Mouse (Mus musculus) macrophage (primary cell): Measurements from ENCODE around the gene Nat8f2. TPM values are rescaled to one million over a fixed set of nuclear protein-coding genes. Genes with fewer than 3 reads are reported as not detected.

Source experiments
- H3K27ac ChIP-seq: fragments of 350-480 bp; formaldehyde crosslinking; 2 replicates; pipeline ENCODE4 v1.9.0; 2021
- H3K36me3 ChIP-seq: fragments of 350-480 bp; formaldehyde crosslinking; 2 replicates; pipeline ENCODE4 v1.9.0; 2021; ENCODE audit errors: inconsistent target
- H3K4me3 ChIP-seq: fragments of 350-480 bp; formaldehyde crosslinking; 2 replicates; pipeline ENCODE4 v1.9.0; 2021; ENCODE audit errors: inconsistent target
- H3K79me2 ChIP-seq: fragments of 350-480 bp; formaldehyde crosslinking; 2 replicates; pipeline ENCODE4 v1.9.0; 2021; ENCODE audit errors: inconsistent target
- WGBS: methylation state at CpG from one replicate; pipeline ENCODE4 v1.1.7; 2026; ENCODE audit warnings: inconsistent platforms; ENCODE audit not compliant: missing documents; 5-methylcytosine and 5-hydroxymethylcytosine counted together
- polyA plus RNA-seq: library from polyadenylated mRNA; stranded (reverse); fragments of 250-400 nt; gene quantifications from 3 replicates; pipeline ENCODE4 v1.2.4, GENCODE M21; 2018; ENCODE audit warnings: inconsistent platforms

Nat8f2 gene
- polyA plus RNA-seq, 1 experiment from 2014 or later = not detected

- Histone ChIP-seq H3K4me3 (no peak within 1 kb of the TSS), H3K36me3 (no peaks in the 10 kb centered on the region), H3K27ac (no peak within 1 kb of the TSS), H3K79me2 (no peaks in the 10 kb centered on the region)
- WGBS = 94% methylated on average over 4 of the region's 5 CpGs
Observed at GRCm38 (mm10) chr6:85820837-85821236, 48.1 kb downstream of the Nat8f2 start, which contains the start of the genes Nat8f6 and Nat8f5. Gene Nat8f6 (minus strand): TSS chr6:85820954. Gene Nat8f5 (minus strand): TSS chr6:85820972.

- no peaks in the 10 kb centered on the region for H3K36me3 ChIP-seq
- WGBS = 82% methylated on average over 1 of the region's 1 CpGs
- H3K79me2 ChIP-seq = no peaks in the 10 kb centered on the region
- H3K27ac ChIP-seq = no peak overlapping the region
- no peak overlapping the region for H3K4me3 ChIP-seq
Observed at GRCm38 (mm10) chr6:85818338-85818737, 50.6 kb downstream of the Nat8f2 start.

Other genes starting within 250 kb of the Nat8f2 start
- gene Nat8f7, start 156.0 kb downstream of the Nat8f2 start, polyA plus RNA-seq = not detected in 3 replicates
- gene Nat8f3, start 103.4 kb downstream of the Nat8f2 start, polyA plus RNA-seq = not detected in 3 replicates
- gene Nat8f6, start 48.2 kb downstream of the Nat8f2 start, polyA plus RNA-seq = not detected in 3 replicates
- not detected in 3 replicates for gene Nat8f5, start 48.2 kb downstream of the Nat8f2 start, polyA plus RNA-seq
- gene Nat8, start 37.1 kb downstream of the Nat8f2 start, polyA plus RNA-seq = not detected in 3 replicates
- 0.36 to 0.52 TPM (median 0.38 TPM) in 3 replicates for gene Nat8f4, start 35.7 kb upstream of the Nat8f2 start, polyA plus RNA-seq
- gene Tprkb, start 42.7 kb upstream of the Nat8f2 start, polyA plus RNA-seq = 20.6 to 22.8 TPM (median 21.2 TPM) in 3 replicates
- gene Nat8f1, start 46.5 kb upstream of the Nat8f2 start, polyA plus RNA-seq = 0.87 to 3.0 TPM (median 0.91 TPM) in 3 replicates
- gene Dusp11, start 92.5 kb upstream of the Nat8f2 start, polyA plus RNA-seq = 32.2 to 44.7 TPM (median 38.9 TPM) in 3 replicates
- not detected in 3 replicates for gene Figla, start 147.0 kb upstream of the Nat8f2 start, polyA plus RNA-seq
- not detected in 3 replicates for gene Add2, start 159.5 kb upstream of the Nat8f2 start, polyA plus RNA-seq